19 mouse cellular contexts compared by ENCODE assay signal in the genomic region with DNA sequence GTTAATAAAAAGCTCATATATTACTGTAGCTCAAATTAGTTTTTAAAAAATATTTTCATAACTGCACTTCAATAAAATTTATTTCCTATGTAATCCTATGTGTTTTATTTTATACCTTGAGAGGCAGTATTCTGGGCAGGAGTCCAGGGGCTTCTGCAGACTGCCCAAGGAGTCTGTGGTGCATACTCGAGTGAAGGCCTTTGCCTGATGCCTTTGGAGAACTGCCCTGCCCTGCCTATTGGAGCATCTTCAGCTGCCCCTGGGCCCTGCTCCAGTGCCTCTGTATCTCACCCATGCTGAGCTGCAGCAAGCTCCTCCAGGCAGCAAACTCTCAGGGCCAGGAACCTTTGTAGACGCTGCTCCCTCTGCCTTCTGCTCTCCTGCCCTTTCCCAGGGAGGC.
"Had no signal": no experiment of that assay in that cellular context is flagged by ENCODE, and none has a peak within 500 bp of the region (broad histone marks: within the 10 kb centered on the region; RNA-seq: fewer than 3 reads in every experiment).

No protein-coding gene starts in this region.

- H3K27me3 ChIP-seq: midbrain, embryonic 12.5 days; neural tube, embryonic 13.5 days; neural tube, embryonic 15.5 days had no signal

- H3K4me3 ChIP-seq: midbrain, embryonic 10.5 days; midbrain, embryonic 12.5 days; myocyte; neural tube, embryonic 13.5 days; neural tube, embryonic 15.5 days had no signal

- H3K4me1 ChIP-seq: midbrain, embryonic 10.5 days had no signal

- ATAC-seq: midbrain, embryonic 16.5 days had no signal

- H3K9ac ChIP-seq: lung, embryonic 14.5 days; midbrain, embryonic 12.5 days; neural tube, embryonic 13.5 days; neural tube, embryonic 15.5 days had no signal

- H3K36me3 ChIP-seq: midbrain, embryonic 10.5 days; midbrain, embryonic 12.5 days; neural tube, embryonic 13.5 days; neural tube, embryonic 15.5 days had no signal

- H3K9me3 ChIP-seq: midbrain, embryonic 10.5 days; midbrain, embryonic 12.5 days; neural tube, embryonic 13.5 days; neural tube, embryonic 15.5 days had no signal

- DNase-seq: lung, adult 18-20 months; lung, embryonic 14.5 days; lung, postnatal 10 days; lung, postnatal 4 days; midbrain, embryonic 14.5 days; retina, postnatal 1 day; right cerebral cortex, adult 18-20 months; right cerebral cortex, postnatal 25 days; right cerebral cortex, postnatal 4 days; spleen, adult 18-20 months; thymus, adult 18-20 months; thymus, postnatal 14 days; thymus, postnatal 36 days had no signal

- H3K27ac ChIP-seq: midbrain, embryonic 10.5 days; midbrain, embryonic 12.5 days; neural tube, embryonic 13.5 days; neural tube, embryonic 15.5 days had no signal

- H3K4me2 ChIP-seq: lung, embryonic 14.5 days; midbrain, embryonic 12.5 days; neural tube, embryonic 13.5 days; neural tube, embryonic 15.5 days had no signal
